Mouse (Mus musculus) testis, adult 2 months (tissue): ENCODE measurements around the gene Nat8f4.

ENCODE experiments used
- CTCF ChIP-seq: fragments of 200-500 bp; IDR thresholded peaks from 2 replicates; pipeline ENCODE4 v1.5.1; 2012; ENCODE audit warnings: low read depth, mild to moderate bottlenecking, inconsistent platforms, low read length, moderate library complexity; ENCODE audit not compliant: control insufficient read depth, insufficient read depth, insufficient replicate concordance
- POLR2A ChIP-seq: fragments of 200-500 bp; IDR thresholded peaks from 2 replicates; pipeline ENCODE4 v1.6.1; 2012; ENCODE audit warnings: low read depth, mild to moderate bottlenecking, inconsistent platforms, low read length, moderate library complexity; ENCODE audit not compliant: control insufficient read depth

GRCm38 (mm10) chr6:85935646-85936045, 31.0 kb upstream of the Nat8f4 start:
- TF ChIP-seq CTCF (no peak), POLR2A (no peak)
